Mouse (Mus musculus) urinary bladder, postnatal 25 days (tissue): ENCODE measurements at regions not wholly inside any gene's neighbourhood (a gene's known extent, or its start where the extent isn't known, plus 50 kb on each side); places are given as distances from the start of the nearest gene placed in this dataset.

Experiments used
- DNase-seq: peaks from one replicate; pipeline ENCODE4 v3.0.0; 2022; ENCODE audit warnings: low spot score

- DNase-seq = no peak
Measured at GRCm38 (mm10) chr5:111543721-111544495, 126.7 kb downstream of the Mn1 start.

- no peak for DNase-seq
Measured at GRCm38 (mm10) chr5:111553471-111554382, 136.6 kb downstream of the Mn1 start.

DNA sequence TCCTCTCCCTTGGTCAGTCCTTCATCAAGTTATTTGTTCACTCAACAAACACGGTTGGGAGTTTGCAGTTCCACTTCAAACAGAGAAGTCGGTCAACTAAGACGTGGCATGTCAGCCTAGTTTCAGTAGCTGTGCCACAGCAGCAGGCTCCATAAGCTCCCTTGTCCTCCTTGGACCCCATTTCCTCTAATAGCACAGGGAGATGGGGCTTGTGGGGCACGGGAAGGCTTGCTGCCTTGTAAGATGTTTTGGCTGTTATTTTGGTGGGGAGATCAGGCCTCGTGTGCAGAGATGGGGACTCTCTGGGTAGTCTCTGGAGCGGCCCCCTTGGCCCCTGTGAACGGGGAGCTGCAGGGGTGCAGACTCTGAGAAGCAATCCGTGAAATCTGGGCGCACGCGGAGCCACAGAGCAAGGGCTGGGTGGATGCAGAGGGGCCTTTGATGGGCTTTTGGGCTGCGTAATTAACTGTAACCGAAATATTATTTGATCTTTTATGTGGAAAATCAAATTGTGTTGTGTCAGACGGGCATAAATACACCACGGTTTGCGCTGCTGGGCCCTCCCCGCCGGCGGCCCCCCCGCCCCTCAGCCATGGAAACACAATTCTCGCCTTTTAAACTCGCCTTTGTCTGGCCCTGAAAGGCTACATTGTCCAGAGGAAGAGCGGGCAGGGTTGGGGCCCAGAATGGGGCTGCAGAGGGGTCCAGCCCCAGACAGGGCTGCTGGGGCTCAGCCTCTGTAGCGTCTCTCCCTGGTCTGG lies 137.6 kb downstream of the Mn1 start:
- DNase-seq = no peak

- no peak for DNase-seq
Measured at GRCm38 (mm10) chr5:111555312-111555957, 138.3 kb downstream of the Mn1 start.

- no peak for DNase-seq
Measured at GRCm38 (mm10) chr5:111555981-111556380, 138.8 kb downstream of the Mn1 start.

GRCm38 (mm10) chr5:111560432-111560831 lies 143.3 kb downstream of the Mn1 start:
- DNase-seq = no peak

GRCm38 (mm10) chr5:111561301-111561700 lies 144.1 kb downstream of the Mn1 start:
- no peak for DNase-seq

DNA sequence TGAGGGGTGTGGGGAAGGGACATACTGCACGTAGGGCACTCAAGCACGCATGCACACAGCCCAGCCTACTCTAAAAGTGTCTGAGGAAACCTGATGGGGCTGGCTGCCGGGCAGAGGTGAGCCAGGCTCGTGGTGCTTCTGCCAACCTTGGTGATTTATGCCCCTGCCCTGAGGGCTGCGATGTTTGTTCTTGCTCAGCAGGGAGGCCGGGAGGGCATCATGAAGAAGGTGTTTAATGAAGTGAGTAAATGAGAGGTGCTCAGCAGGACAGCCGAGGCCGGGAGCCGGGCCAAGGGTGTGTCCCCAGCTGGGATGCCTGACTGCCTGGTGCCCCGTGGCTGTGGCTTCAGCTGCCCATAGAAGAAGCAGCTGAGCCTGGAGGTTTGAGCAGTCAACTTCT lies 153.7 kb downstream of the Mn1 start:
- DNase-seq = no peak

- DNase-seq = no peak
Measured at GRCm38 (mm10) chr5:111573265-111573873, 156.2 kb downstream of the Mn1 start.

- no peak for DNase-seq
Measured at GRCm38 (mm10) chr5:111574219-111574840, 157.2 kb downstream of the Mn1 start.

- no peak for DNase-seq
Measured at GRCm38 (mm10) chr5:111575376-111575775, 158.2 kb downstream of the Mn1 start.

GRCm38 (mm10) chr5:111577441-111577840 lies 156.3 kb upstream of the Gm26897 start:
- no peak for DNase-seq

DNA sequence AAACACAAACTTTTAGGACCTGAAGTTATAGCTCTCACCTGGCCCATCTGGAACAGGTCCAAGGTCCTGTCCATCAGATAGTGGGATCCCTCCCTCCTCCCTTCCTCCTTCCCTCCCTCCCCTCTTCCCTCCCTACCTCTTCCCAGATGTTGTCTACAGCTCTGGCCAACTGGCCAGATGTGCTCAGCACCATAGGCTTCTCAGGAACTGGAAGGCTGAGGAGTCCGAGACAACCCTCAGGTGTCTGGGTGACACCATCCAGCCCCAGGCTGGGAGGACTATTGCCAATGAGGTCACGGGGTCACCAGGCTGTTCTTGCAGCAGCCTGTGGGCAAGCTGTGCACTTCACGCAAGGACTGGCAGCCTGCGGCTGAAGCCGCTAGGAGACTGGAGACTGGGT lies 155.6 kb upstream of the Gm26897 start:
- DNase-seq = no peak

DNA sequence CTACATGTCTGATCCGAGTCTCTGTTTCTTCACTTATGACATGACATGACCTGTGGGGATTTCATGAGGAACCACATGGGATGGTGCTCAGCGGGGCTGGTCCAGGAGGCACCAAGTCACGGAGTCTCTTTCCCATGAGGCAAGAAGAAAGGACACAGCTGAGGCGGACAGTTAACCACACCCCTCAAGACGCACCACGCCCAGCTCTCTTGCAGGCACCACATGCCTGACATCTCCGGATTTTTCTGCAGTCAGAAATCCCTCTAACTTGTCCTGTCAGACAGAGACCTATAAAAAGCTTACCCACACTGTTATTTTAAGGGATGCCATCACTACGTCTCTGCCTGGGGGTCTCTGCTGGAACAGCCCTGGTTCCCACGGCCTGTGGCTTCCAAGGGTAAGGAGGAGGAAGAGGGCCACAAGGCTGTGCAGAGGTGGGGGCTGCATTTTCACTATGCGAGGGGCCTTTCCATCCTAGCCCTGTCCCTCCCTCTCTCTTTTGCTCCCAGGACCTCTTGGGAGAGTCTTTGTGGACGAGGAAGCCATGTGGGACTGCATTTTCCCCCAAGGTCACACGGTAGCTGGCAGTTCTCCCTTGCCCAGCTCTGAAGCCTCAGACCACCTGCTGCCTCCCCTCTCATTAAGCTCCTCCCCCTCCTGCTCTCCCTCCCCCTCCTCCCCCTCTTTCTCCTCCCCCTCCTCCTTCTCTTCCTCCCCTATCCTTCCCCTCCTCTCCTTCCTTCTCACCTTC lies 154.6 kb upstream of the Gm26897 start:
- DNase-seq = no peak

- no peak for DNase-seq
Measured at GRCm38 (mm10) chr5:111580870-111581771, 152.6 kb upstream of the Gm26897 start.

DNA sequence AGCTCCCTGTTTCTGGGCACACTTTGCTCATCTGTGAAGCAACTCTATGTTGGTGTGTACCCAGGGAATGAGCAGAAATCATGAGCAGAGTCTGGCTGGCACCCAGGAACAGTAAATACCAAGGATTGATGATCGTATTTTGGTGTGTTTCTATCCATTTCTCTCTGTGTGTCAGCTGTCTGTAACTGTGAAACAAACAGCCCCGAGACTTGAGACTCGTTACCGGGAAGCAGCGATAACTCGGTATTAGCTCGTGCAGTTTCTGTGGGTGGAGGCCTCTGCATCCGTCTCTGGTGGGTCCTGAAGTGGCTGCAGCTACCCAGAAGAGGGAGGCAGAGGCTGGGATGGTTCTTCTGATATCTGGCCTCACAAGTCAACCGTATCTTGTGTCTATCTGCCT lies 151.7 kb upstream of the Gm26897 start:
- DNase-seq = no peak

- no peak for DNase-seq
Measured at GRCm38 (mm10) chr5:111590619-111591081, 143.1 kb upstream of the Gm26897 start.

DNA sequence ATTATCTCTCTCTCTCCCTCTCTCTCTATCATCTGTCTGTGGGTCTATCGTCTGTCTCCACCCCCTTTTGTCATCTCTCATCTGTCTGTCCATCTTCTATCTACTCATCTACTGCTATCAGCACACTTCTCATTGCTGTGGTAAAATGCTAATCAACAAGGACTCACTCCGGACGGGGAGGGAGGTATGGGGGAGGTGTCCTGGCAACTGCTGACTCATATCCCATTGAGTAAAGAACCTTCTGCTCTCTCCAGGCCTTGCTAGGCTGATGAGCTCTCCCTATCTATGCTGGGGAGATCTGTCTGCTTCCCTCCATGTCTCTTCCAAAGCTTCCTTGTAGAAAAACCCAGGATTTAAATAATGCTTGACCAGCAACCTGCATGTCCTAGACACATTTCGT lies 140.9 kb upstream of the Gm26897 start:
- no peak for DNase-seq

GRCm38 (mm10) chr5:111594111-111594510 lies 139.6 kb upstream of the Gm26897 start:
- DNase-seq = no peak
